Mouse (Mus musculus) liver, embryonic 14.5 days (tissue): ENCODE results near the gene E130116L18Rik.

ENCODE experiments used
- CTCF ChIP-seq: IDR thresholded peaks from 2 replicates; pipeline ENCODE4 v1.5.1; 2016; ENCODE audit warnings: antibody characterized with exemption, low read depth, control low read depth
- EP300 ChIP-seq: IDR thresholded peaks from 2 replicates; pipeline ENCODE4 v1.6.1; 2016; ENCODE audit warnings: antibody characterized with exemption, low read depth

DNA sequence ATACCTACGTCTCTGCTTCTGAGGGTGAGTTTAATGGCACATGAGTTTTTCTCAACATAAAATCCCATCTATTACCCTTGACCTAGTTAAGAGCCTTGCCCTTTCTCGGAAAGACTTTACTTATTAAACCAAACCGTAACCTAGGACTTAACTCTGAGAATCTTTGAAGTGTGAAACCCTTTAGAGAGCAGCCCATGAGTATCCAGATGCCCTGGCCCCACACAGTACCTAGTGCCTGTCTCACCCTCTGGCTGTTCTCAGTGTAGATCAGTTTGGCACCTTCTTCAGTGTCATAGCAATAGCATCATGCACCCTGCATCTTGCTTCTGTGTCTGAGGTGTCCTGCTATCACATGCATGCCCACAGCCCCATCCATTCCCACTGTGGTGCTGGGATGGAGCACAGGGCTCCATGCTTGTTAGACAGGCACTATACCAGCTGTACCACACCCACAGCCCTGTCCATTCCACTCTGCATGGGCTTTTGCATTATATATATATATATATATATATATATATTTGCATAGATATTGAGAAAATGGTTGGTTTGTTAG is 42.9 kb downstream of the E130116L18Rik start:
- TF ChIP-seq CTCF (no peak), EP300 (no peak)
